Mouse (Mus musculus): ENCODE data around the gene Gpr141. TPM values are rescaled to one million over a fixed set of nuclear protein-coding genes. Genes with fewer than 3 reads are reported as not detected.
A peak's percentile ranks its signal among the peaks of the same experiment; 100 is the strongest.

Gpr141 gene
- total RNA-seq, 2 experiments from 2014 or later: 1.0 TPM; not detected in 1

DNA sequence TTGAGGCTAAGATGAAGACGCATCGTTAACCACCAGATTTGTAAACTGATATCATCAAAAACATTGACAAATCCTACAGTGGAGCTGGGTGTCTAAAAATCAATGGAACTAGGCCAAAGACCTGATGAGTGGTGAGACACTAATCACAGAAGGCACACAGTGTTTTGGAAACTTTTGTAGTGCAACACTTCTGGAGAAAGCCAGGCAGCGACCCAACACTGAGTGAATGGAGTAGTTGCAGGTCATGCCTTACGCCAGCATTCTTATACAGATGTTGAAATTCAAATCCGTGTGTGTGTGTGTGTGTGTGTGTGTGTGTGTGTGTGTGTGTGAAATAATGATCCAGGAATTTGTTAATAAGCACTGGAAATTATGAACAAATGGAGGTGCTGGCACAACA is 79.5 kb downstream of the Gpr141 start:
- no peak for ATAC-seq (replicated peaks; ENCODE audit: low FRiP score, low TSS enrichment, poor library complexity, severe bottlenecking)

DNA sequence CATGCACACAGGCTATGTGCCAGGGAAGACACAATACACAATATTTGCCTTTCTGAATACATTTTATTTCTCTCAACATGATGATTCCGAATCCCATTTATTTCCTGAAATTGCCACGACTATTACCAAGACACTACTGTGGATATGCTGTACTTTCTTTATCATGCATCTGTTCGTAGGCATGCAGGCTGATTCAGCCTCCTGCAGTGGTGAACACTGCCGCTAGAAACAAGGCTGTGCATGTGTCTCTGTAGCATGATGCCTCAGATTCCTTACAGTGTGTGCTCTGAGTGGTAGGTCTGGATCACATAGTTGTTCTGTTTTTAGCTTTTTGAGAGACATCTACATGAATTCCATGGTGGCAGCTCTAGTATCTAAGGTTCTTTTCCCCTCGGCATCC is 89.5 kb downstream of the Gpr141 start:
- no peak for ATAC-seq (replicated peaks; ENCODE audit: low FRiP score, low TSS enrichment, poor library complexity, severe bottlenecking)

DNA sequence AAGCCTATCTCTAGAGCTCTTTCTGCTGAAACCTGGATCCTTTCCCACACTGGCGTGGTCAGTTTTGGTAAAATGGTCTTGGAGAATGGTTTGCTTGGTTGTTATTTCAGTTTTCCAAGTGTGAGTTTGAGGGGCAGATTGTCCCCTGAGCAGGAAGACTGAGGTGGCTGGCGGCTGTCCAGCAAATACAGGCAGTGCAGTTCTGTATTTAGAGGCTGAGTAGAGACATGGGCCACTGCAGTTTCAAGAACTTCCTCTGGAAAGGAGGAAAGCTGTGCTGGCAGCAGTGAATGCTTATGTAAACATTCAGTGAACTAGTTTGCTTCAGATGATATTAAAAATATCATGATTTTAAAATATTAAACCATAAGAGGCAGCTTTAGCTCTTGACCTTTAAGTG is 93.2 kb downstream of the Gpr141 start:
- ATAC-seq (replicated peaks; ENCODE audit: low FRiP score, low TSS enrichment, poor library complexity, severe bottlenecking): no peak

DNA sequence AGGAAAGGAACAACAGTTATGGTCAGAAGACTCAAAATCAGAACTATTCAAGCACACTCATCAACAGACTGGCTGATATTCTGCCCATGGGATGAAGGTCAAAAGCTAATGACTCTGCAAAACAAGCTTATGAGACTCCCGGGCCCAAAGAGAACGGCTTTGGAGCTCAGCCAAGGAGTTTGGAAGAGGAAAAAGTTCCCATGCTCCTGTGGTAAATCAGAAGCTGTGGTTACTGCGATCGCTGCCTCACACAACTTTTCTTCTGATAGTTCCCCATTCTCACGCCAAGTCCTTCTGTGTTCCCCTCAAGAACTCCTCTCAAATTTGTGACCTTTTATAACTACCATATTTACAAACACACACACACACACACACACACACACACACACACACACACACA is 105.1 kb downstream of the Gpr141 start:
- ATAC-seq (replicated peaks; ENCODE audit: low FRiP score, low TSS enrichment, poor library complexity, severe bottlenecking): no peak

DNA sequence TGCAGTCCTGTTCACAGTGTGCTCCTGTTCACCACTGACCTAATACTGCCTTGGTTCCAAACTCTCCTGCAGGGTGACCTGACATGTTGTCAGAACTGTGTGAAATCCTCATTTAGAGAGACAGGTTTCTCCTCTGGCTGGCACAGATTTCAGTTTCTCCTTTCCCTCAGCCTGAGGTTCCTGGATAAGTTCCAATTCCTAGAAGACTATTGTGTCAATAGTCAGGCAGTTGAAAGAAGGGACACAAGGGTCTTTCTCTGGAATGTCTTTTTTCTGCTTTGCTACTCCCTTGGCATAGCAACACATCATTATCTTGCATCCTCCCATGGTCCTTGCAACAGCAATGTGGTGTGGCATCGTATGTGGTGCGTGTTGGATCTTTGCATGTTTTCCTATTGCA is 106.9 kb downstream of the Gpr141 start:
- ATAC-seq (replicated peaks; ENCODE audit: low FRiP score, low TSS enrichment, poor library complexity, severe bottlenecking): no peak

DNA sequence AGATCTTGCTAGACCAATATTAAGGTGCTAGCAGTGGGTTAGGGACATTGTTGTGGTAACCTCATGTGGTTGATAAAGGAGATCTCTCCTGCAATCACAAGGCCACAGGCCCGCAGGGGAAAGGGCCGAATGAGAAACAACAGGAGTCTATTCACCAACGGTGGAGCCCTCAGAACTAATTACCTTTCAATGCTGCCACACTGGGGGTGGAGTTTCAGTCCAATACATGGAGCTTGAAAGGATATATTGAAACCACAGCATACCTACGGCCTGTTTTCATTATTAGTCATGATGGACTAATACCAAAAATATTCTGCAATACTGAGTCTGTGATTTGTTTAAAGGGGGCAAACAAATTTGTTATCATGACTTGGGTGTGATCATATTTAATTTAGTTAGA is 120.3 kb downstream of the Gpr141 start:
- ATAC-seq (replicated peaks; ENCODE audit: low FRiP score, low TSS enrichment, poor library complexity, severe bottlenecking): no peak

DNA sequence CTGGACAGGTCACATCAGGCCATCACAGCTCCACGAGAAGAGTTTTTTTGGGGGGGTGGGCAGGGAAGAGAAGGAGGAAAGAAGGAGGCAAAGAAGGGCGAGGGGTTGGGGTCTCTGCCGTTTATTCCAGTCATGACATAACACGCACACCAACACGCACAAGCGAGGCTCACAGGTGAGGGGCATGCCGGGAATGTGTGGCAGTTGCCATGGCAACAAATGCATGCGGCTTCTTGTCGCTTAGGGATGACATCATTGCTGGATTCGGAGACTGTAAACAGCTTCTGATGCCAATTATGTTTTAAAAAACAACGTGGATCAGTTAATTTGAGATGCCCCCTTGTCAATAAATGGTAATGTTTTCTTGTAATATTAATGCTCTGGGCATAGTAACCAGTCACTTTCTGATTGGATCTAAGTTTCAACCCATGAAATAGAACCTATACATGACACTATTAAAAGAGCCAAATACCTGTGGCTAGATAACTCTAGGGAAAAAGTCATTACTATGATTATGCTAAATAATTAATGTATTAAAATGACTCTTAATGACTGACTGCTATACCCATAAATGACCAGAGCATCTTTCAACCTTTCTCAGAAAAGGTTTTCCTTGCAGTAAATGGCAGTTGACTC is 122.5 kb downstream of the Gpr141 start:
- no peak for ATAC-seq (replicated peaks; ENCODE audit: low FRiP score, low TSS enrichment, poor library complexity, severe bottlenecking)

DNA sequence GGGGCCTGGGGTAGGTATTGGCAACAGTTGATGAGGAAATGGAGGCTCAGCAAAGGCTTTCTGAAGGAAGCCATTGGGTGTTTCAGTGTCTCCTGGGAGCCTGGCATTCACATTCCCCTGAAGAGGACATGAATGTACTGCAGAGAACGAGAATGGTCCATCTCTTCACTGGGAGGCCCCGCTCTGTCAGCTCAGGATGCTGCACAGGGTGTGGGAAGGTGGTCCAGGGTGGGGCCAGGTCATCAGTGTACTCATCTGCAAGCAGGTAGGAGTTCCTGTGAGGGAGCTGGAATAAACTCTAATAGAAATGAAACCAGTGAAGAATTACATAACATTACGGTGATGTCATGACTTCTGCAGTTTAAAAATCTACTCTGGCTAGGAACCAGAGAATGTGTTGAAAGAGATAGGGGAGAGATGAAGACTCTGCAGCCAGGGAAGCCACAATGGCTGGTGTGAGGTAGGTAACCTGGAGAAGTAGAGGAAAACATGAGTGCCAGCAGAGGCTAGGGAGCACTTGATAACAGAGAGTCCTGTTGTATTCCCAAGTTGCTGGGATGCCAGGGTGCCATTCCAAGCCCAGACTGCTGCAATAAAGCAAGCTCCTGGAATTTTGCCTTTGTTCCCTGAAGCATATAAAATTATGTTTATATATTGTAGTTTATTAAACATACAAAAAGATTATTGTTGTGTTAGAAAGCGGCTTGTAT is 123.2 kb downstream of the Gpr141 start:
- ATAC-seq (replicated peaks; ENCODE audit: low FRiP score, low TSS enrichment, poor library complexity, severe bottlenecking): peak; percentile 43; the same call in 1 of the 2 replicates

Other genes with a start within 250 kb of the Gpr141 start
- 68.9 and 85.9 TPM in 2 replicates for gene Epdr1, start 204.3 kb downstream of the Gpr141 start, total RNA-seq (2014; fragmentation: Nextera tagmentation)
- gene Epdr1, start 204.3 kb downstream of the Gpr141 start, total RNA-seq (2017): 47.4 and 53.6 TPM in 2 replicates
- 7.3 and 8.3 TPM in 2 replicates for gene Sfrp4, start 201.2 kb downstream of the Gpr141 start, total RNA-seq (2014; fragmentation: Nextera tagmentation)
- 2.3 and 2.4 TPM in 2 replicates for gene Sfrp4, start 201.2 kb downstream of the Gpr141 start, total RNA-seq (2017)
- not detected in 2 replicates for gene Nme8, start 126.5 kb downstream of the Gpr141 start, total RNA-seq (2014; fragmentation: Nextera tagmentation)
- gene Nme8, start 126.5 kb downstream of the Gpr141 start, total RNA-seq (2017): not detected in 2 replicates

Measured in megakaryocyte-erythroid progenitor cell, adult 5-6 weeks (primary cell).